ENCODE assay signal across 8 mouse cellular contexts in genomic region chr10:81140005-81140404, GRCm38 (mm10). TPM values are rescaled to one million over a fixed set of nuclear protein-coding genes. Genes with fewer than 3 reads are reported as not detected.
DNase-seq lines count a peak whose midpoint lies in the region; ATAC-seq and TF ChIP-seq lines count a peak whose summit lies in the region.

No protein-coding gene starts in this region.

- no peaks in the 10 kb centered on the region for H3K27me3 ChIP-seq in megakaryocyte, embryonic 14.5 days (replicated peaks)
- no peaks in the 10 kb centered on the region; the same call in 1 of the 2 replicates for H3K27me3 ChIP-seq in hindbrain, postnatal 0 days (ENCODE audit: insufficient read depth, low read length)

- H3K9me3 ChIP-seq in megakaryocyte, embryonic 14.5 days, result no peaks in the 10 kb centered on the region
- H3K9me3 ChIP-seq in hindbrain, postnatal 0 days (ENCODE audit: low read length), result no peaks in the 10 kb centered on the region

- no peak for TF ChIP-seq POLR2A in olfactory bulb, adult 2 months (IDR thresholded peaks at IDR 0.05; ENCODE audit: insufficient read depth, low read depth, low read length)

- peaks cover 72% of the 10 kb centered on the region for H3K4me1 ChIP-seq in megakaryocyte, embryonic 14.5 days
- H3K4me1 ChIP-seq in hindbrain, postnatal 0 days (ENCODE audit: insufficient read depth, low read length), result peaks cover 25% of the 10 kb centered on the region
- H3K4me1 ChIP-seq in olfactory bulb, adult 2 months (ENCODE audit: control insufficient read depth, insufficient read depth, low read length), result peaks cover 69% of the 10 kb centered on the region

- H3K4me2 ChIP-seq in hindbrain, postnatal 0 days (ENCODE audit: low read depth, low read length), result peak overlapping the region; percentile 68

- 30% methylated on average over 8 of the region's 8 CpGs for whole genome bisulfite sequencing in hindbrain, postnatal 0 days
- 44% methylated on average over 8 of the region's 8 CpGs for WGBS in olfactory bulb, adult 2 months

- H3K36me3 ChIP-seq in megakaryocyte, embryonic 14.5 days (replicated peaks; ENCODE audit: low read length), result peaks cover 60% of the 10 kb centered on the region
- H3K36me3 ChIP-seq in hindbrain, postnatal 0 days (ENCODE audit: insufficient read depth, low read length), result peaks cover 13% of the 10 kb centered on the region

- 0 out of 2 replicates have a peak overlapping the region, but pooled peaks have one; percentile 96 for H3K9ac ChIP-seq in hindbrain, postnatal 0 days (replicated peaks; ENCODE audit: low read length)

- no peak for TF ChIP-seq CTCF in hindbrain, postnatal 0 days (IDR thresholded peaks at IDR 0.05; ENCODE audit: low read depth)
- TF ChIP-seq CTCF in olfactory bulb, adult 2 months (IDR thresholded peaks at IDR 0.05; ENCODE audit: insufficient read depth, low read depth, low read length), result no peak

- H3K4me3 ChIP-seq in megakaryocyte, embryonic 14.5 days (replicated peaks), result peak overlapping the region; percentile 98
- H3K4me3 ChIP-seq in hindbrain, postnatal 0 days (ENCODE audit: low read length), result 0 out of 2 replicates have a peak overlapping the region, but pooled peaks have one; percentile 2
- 0 out of 2 replicates have a peak overlapping the region, but pooled peaks have one; percentile 80 for H3K4me3 ChIP-seq in olfactory bulb, adult 2 months (ENCODE audit: insufficient read depth, low read depth, low read length)

- ATAC-seq in megakaryocyte, adult 5-6 weeks (ENCODE audit: poor library complexity, severe bottlenecking), result no peak
- no peak for ATAC-seq in hindbrain, postnatal 0 days

- peak; percentile 69 for DNase-seq in adrenal gland, postnatal 10 days
- no peak for DNase-seq in adrenal gland, adult 8-10 months
- no peak for DNase-seq in hindbrain, postnatal 0 days (ENCODE audit: low spot score)
- DNase-seq in frontal cortex, adult 2 months (ENCODE audit: extremely low spot score in 1 of 2, low spot score in 1 of 2), result no peak
- DNase-seq in c-Kit-positive CD71-positive TER-119-positive erythroid progenitor cells, embryonic 14.5 days (ENCODE audit: low spot score), result no peak

- no peak overlapping the region for H3K27ac ChIP-seq in hindbrain, postnatal 0 days
- no peak overlapping the region for H3K27ac ChIP-seq in olfactory bulb, adult 2 months (ENCODE audit: insufficient read depth, low read depth, low read length)

RNA-seq across cellular contexts. Expression of gene Zbtb7a, which starts 5.0 kb away (rescaled TPM):
- total RNA-seq in adrenal gland, postnatal 10 days (2021), result 10 to 100 TPM; 61.1 to 66.6 TPM
- 10 to 100 TPM; 86.5 to 94.0 (median 92.3) TPM for total RNA-seq in adrenal gland, adult 8-10 months (2022)
- 100.0 and 136 TPM in 2 replicates for polyA plus RNA-seq in megakaryocyte, embryonic 14.5 days (2012; ENCODE audit: insufficient read depth, low replicate concordance)
- 25.0 and 27.0 TPM in 2 replicates for total RNA-seq in megakaryocyte, adult 5-6 weeks (2015)
- 8.8 and 14.5 TPM in 2 replicates for total RNA-seq in megakaryocyte, adult 5-6 weeks (2017)
- total RNA-seq in hindbrain, postnatal 0 days (2014; rRNA removed), result 37.3 and 38.4 TPM in 2 replicates
- 22.0 and 22.3 TPM in 2 replicates for polyA plus RNA-seq in hindbrain, postnatal 0 days (2015; fragmentation: Nextera tagmentation; extraction: Ambion mirVana)
- 77.0 TPM in 1 of 2 replicates, not detected in the other for polyA plus RNA-seq in olfactory bulb, adult 2 months (2012; ENCODE audit: insufficient read depth, insufficient read length, low replicate concordance, missing spikeins)
- polyA plus RNA-seq in frontal cortex, adult 2 months (2012; rRNA removed), result 45.1 and 46.0 TPM in 2 replicates

RNA-seq across cellular contexts. Expression of gene Pias4, which starts 27.7 kb away (rescaled TPM):
- 10 to 100 TPM; 25.8 to 26.5 TPM for total RNA-seq in adrenal gland, postnatal 10 days (2021)
- 10 to 100 TPM; 22.8 to 32.5 (median 30.1) TPM for total RNA-seq in adrenal gland, adult 8-10 months (2022)
- 95.2 and 184 TPM in 2 replicates for polyA plus RNA-seq in megakaryocyte, embryonic 14.5 days (2012; ENCODE audit: insufficient read depth, low replicate concordance)
- 10.1 and 13.7 TPM in 2 replicates for total RNA-seq in megakaryocyte, adult 5-6 weeks (2015)
- total RNA-seq in megakaryocyte, adult 5-6 weeks (2017), result 12.9 and 13.3 TPM in 2 replicates
- 33.9 and 46.4 TPM in 2 replicates for total RNA-seq in hindbrain, postnatal 0 days (2014; rRNA removed)
- polyA plus RNA-seq in hindbrain, postnatal 0 days (2015; fragmentation: Nextera tagmentation; extraction: Ambion mirVana), result 32.0 and 33.7 TPM in 2 replicates
- not detected in 2 replicates for polyA plus RNA-seq in olfactory bulb, adult 2 months (2012; ENCODE audit: insufficient read depth, insufficient read length, low replicate concordance, missing spikeins)
- polyA plus RNA-seq in frontal cortex, adult 2 months (2012; rRNA removed), result 25.7 and 27.4 TPM in 2 replicates

RNA-seq across cellular contexts. Expression of gene Map2k2, which starts 34.3 kb away (rescaled TPM):
- 100 to 1,000 TPM; 151 to 161 TPM for total RNA-seq in adrenal gland, postnatal 10 days (2021)
- total RNA-seq in adrenal gland, adult 8-10 months (2022), result 100 to 1,000 TPM; 169 to 227 (median 204) TPM
- polyA plus RNA-seq in megakaryocyte, embryonic 14.5 days (2012; ENCODE audit: insufficient read depth, low replicate concordance), result 407 and 1,114 TPM in 2 replicates
- total RNA-seq in megakaryocyte, adult 5-6 weeks (2015), result 33.9 and 40.6 TPM in 2 replicates
- total RNA-seq in megakaryocyte, adult 5-6 weeks (2017), result 38.2 and 47.8 TPM in 2 replicates
- total RNA-seq in hindbrain, postnatal 0 days (2014; rRNA removed), result 297 and 309 TPM in 2 replicates
- 196 and 204 TPM in 2 replicates for polyA plus RNA-seq in hindbrain, postnatal 0 days (2015; fragmentation: Nextera tagmentation; extraction: Ambion mirVana)
- not detected in 2 replicates for polyA plus RNA-seq in olfactory bulb, adult 2 months (2012; ENCODE audit: insufficient read depth, insufficient read length, low replicate concordance, missing spikeins)
- 189 and 202 TPM in 2 replicates for polyA plus RNA-seq in frontal cortex, adult 2 months (2012; rRNA removed)

RNA-seq across cellular contexts. Expression of gene Eef2, which starts 36.4 kb away (rescaled TPM):
- total RNA-seq in adrenal gland, postnatal 10 days (2021), result 1,000 to 10,000 TPM; 1,466 to 1,521 TPM
- total RNA-seq in adrenal gland, adult 8-10 months (2022), result 1,000 to 10,000 TPM; 1,447 to 1,655 (median 1,598) TPM
- polyA plus RNA-seq in megakaryocyte, embryonic 14.5 days (2012; ENCODE audit: insufficient read depth, low replicate concordance), result 439 and 1,295 TPM in 2 replicates
- 394 and 408 TPM in 2 replicates for total RNA-seq in megakaryocyte, adult 5-6 weeks (2015)
- 983 and 1,066 TPM in 2 replicates for total RNA-seq in megakaryocyte, adult 5-6 weeks (2017)
- 2,095 and 2,196 TPM in 2 replicates for total RNA-seq in hindbrain, postnatal 0 days (2014; rRNA removed)
- polyA plus RNA-seq in hindbrain, postnatal 0 days (2015; fragmentation: Nextera tagmentation; extraction: Ambion mirVana), result 422 and 434 TPM in 2 replicates
- polyA plus RNA-seq in olfactory bulb, adult 2 months (2012; ENCODE audit: insufficient read depth, insufficient read length, low replicate concordance, missing spikeins), result 423 and 2,167 TPM in 2 replicates
- polyA plus RNA-seq in frontal cortex, adult 2 months (2012; rRNA removed), result 1,035 and 1,113 TPM in 2 replicates

RNA-seq across cellular contexts. Expression of gene Creb3l3, which starts 41.3 kb away (rescaled TPM):
- 10 to 100 TPM; 18.1 to 42.6 TPM for total RNA-seq in adrenal gland, postnatal 10 days (2021)
- 1 to 10 TPM in 2 of 4 experiments, under 1 TPM in 2; 0.35 to 2.7 (median 1.3) TPM for total RNA-seq in adrenal gland, adult 8-10 months (2022)
- polyA plus RNA-seq in megakaryocyte, embryonic 14.5 days (2012; ENCODE audit: insufficient read depth, low replicate concordance), result not detected in 2 replicates
- total RNA-seq in megakaryocyte, adult 5-6 weeks (2015), result 0.50 and 0.58 TPM in 2 replicates
- total RNA-seq in megakaryocyte, adult 5-6 weeks (2017), result 0.40 and 0.89 TPM in 2 replicates
- total RNA-seq in hindbrain, postnatal 0 days (2014; rRNA removed), result 0.61 and 1.0 TPM in 2 replicates
- 0.59 and 0.71 TPM in 2 replicates for polyA plus RNA-seq in hindbrain, postnatal 0 days (2015; fragmentation: Nextera tagmentation; extraction: Ambion mirVana)
- polyA plus RNA-seq in olfactory bulb, adult 2 months (2012; ENCODE audit: insufficient read depth, insufficient read length, low replicate concordance, missing spikeins), result not detected in 2 replicates
- 0.44 and 0.63 TPM in 2 replicates for polyA plus RNA-seq in frontal cortex, adult 2 months (2012; rRNA removed)

Comparison
In these comparisons a context has a peak if more than half of its experiments do, and no peak if none do; other contexts are left out.
1. H3K4me3 ChIP-seq: peak in every context shown above with its lines; median percentile 98 in megakaryocyte, embryonic 14.5 days; 80 in olfactory bulb, adult 2 months; 2 in hindbrain, postnatal 0 days.